Mouse (Mus musculus) heart, adult 9 months (tissue): ENCODE results near the gene Nuak1.

Experiments used
- DNase-seq, 2 experiments: peaks; one replicate each; pipeline ENCODE4 v3.0.0; 2022; ENCODE audit warnings: low spot score in 2 of 2

Gene Nuak1

DNA sequence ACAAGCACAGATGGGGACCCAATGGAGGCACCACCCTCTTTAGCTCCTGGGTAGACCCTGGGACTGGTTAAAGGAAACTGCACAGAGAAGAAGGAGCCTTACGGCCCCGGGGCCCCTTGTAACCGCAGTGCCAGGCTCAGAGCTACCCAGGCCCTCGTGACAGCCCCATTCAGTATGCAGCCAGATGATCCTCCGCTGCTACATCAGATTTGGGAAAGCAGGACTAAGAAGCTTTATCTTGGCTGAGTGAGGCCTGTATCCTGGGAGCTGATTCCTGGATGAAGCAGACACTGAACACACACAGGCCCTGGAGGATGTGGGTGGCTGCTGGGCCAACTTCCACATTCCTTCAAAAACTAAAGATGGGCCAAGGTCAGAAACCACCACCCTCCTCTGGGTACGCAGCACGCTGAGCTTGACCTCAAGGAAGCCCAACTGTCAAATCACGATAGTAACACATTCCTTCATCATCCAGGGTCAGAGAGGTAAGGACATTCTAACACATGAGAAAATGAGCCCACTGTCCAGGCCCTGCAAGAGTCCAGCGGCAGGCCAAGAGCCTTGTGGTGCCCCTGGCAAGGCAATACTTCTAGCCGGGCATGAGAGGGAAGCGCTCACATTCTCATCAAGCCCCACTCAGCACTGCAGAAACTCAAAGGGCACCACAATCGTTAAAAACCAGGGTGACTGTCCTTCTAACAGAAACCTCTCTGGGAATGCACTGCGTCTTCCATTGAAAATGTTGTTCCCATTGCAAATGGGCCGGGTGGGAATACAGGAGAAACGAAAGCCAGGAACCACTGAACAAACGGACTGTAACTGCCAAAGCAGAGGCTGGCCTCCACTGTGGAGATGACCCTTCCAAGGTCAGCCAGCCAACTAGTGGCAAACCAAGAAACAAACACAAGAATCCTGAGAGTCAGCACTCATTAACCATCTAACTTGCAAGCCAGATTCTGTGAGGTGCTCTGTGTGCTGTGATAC, 29.0 kb downstream of the Nuak1 start:
- no peak for DNase-seq

DNA sequence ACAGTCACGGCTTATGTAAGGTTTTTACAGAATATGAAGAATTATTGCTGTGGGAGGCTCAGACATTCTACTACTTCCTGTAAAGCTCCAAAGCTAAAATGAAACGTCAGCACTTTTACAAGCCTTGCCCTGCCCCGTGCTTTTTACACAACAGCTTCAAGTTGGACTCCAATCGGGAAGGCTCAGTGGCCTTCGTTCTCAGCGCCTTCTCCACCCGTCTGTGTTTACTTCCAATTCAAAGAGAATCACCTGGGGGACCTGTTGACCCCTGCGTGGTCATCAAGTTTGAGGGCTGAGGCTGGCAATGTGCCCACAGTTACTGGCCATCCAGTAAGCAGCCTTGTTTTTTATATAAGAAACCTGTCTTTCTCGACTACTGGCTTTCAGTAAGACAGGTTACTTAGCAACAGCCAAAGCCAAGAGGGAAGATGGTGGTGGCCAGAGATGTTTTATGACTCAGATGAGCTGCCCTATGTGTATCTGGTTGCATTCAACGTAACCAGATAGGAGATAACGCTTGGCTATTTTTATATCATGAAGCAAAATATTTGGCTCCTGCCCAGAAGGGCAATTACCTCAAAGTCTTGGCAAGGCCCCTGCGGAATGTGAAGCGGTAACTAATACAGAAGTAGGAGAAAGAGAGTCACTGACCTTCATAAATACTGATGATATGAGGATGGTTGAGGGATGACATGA, 31.3 kb downstream of the Nuak1 start:
- DNase-seq, result peak; percentile 51 to 78

DNA sequence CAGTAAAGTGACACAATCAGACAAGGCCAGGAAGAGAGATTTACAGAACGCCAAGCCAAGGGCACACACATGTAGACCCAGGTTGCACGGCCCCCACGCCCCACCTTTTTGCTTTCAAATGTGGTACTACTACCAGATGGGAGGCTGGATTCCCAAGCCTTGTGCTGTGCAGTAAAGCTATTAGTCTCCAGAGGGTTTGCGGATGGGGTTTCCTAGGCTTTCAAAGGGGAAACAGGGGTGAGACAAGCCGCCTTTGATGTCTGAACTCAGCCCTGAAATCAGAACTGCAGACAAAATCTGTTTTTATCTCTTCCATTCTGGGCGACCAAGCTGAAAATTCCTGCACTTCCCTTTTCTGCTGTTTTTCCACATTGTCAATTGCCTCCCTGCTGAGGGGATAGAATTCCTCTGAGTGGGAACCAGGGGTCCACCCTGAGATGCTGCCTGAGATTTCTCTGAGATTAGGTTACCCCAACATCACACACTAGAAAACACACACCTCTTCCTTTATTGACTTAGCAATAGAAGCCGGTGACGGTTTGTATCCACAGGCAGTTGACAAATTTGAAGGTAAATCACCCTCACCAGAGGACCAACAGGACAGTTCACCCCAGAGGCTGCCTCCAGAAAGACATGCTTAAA, 35.1 kb downstream of the Nuak1 start:
- no peak for DNase-seq

DNA sequence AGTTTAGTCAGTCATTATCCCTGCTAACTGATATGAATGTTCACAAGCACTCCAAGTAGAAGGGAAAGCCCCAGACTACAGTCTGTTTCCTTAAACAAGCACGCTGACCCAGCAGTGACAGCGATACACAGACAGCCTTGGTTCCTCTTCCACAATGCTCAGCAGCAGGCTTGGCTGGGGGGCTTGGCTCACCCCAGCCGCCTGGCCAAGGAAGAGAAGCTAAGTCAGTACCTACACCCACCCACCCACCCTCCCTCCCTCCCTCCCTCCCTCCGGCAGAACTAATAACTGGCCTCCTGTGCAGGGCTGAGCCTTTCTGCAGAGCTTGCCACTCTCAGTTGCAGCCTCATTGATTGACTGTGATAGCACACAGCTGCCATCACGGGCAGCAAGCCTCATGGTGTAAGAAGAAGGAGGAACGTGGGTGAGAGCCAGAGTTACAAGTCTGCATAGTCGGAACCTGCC, 38.5 kb downstream of the Nuak1 start:
- DNase-seq, result peak in 1 of 2 experiments; percentile 51

DNA sequence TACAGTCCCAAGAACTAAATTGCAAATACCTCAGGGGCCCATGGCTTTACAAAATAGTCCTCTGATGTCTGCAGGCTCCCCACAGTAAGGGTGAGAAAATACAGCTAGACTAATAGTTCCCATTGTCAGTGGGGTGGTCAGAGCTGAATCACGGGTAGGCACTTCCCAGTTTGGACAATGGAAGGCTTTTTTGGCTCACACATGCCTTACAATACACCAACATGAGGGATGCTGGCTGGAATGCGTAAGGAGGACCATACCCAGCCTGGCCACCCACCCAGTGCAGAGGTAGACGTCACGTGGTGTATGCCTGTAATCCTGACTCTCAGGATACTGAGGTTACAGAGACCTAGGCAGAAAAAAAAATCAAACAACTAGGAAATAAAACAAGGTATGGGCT, 39.2 kb downstream of the Nuak1 start:
- DNase-seq, result no peak

DNA sequence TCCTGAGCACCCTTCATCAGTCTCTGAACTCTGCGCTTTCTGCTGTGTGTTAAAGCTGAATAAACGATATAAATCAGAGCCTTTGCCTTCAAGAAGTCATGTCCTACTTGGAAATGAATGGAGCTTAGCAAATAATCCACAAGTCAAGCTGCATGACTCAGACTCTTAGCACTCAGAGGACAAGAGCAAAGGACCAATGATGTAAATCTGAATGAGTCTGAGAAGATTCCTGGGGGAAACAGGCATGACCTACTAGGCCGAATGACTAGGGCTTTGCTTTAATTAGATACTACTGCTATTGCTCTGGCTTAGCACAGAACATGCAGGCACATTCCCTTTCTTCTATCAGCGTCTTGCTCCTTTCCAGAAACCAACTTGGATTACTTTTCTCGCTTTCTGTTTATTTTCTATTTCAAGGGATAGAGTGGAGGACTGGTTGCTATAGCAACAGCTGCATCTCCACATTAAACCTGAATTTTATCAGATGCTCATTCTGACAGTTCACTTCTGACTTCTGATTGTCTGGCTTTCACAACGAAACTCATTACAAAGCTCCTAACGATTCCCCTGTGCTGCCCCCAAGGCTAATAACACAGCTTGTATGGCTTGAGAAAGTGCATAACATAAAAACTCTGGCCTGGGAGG, 40.2 kb downstream of the Nuak1 start:
- DNase-seq, result no peak

DNA sequence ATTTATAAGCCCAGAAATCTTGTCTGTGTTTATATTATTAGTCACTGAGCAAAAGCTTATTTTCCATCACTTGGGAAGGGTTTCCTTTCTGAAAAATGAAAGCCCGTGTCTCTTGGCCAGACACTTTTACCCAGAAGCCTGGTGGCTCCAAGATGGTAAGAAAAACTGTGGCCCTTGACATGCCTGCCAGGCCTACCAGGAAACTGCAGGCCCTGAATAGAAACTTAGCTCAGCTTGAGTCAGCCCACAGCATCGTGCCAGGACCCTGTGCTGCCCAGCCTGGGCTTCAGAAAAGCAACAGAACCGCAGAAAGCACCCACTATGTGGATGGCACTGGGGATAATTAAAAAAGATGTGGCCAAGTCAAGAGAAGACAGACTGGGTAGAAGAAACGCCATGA, 43.1 kb downstream of the Nuak1 start:
- DNase-seq, result peak; percentile 47 to 61

DNA sequence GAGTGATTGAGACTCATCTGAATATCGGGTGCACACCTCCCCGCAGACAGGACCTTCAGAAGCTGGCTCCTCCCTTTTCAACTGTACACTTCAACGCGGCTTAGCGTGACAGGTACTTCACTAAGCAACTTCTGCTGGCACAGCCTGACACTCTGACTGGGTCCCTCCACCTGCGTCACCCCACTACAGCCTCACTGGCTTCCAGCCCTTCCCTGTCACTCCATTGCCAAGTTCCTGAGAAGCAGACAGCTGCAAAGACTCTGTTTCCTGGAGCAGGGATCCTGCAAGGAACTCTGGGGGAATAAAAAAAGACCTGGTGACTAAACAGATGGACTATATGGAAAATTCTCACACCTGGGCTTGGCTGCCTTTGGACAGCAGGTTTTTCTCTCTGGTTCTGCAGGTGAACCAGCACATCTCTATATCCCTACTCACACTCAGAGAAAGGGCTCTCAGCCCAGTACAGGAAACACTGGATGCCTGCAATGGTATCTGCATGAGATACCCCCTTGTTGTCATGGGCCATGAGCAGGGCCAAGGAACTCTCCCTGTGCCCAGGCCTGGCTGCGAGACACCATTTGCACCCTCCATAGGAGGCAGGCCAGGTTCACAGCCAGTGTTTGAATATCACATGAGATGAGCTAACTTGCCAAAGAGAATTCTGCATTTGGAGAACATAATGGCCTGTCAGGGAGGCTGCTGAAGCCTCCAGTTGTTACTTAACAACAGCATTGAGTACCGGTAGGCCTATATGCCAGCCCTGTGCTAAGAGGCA, 44.3 kb downstream of the Nuak1 start:
- DNase-seq, result peak; percentile 60 to 64

DNA sequence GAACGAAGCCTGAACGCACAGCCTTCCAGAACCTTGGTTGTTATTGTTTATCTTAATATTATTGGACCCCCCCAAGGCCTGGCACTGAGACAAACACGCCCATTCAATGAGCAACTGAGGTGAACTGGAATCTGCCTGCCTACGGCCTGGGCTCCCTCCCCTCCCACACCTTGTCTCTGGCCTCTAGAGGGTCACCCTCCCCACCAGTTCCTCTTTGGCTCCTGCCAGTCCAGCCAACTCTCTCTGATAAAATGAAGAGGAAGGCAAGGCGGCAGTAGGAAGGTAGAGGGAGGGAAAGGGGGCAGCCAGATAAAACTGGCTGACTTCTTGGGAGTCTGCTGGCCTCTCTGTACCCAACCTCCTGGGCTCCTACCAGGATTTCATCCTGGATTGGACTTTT, 45.1 kb downstream of the Nuak1 start:
- no peak for DNase-seq

DNA sequence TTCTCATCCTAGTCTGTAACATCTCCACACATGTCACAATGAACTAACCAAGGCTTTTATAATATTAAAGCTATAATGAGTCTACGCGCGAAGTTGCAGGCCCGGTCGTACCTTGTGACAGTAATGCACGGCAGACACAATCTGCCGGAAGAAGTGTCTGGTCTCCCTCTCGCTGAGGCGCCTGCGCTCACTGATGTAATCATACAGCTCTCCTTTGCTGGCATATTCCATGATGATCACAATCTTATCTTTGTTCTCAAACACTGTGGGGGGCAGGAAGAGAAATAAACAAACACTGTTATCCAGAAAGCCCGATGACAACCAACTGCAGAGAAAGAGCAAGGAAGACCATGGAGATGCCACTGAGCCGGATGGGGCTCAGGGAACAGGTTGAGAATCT, 46.5 kb downstream of the Nuak1 start:
- no peak for DNase-seq

DNA sequence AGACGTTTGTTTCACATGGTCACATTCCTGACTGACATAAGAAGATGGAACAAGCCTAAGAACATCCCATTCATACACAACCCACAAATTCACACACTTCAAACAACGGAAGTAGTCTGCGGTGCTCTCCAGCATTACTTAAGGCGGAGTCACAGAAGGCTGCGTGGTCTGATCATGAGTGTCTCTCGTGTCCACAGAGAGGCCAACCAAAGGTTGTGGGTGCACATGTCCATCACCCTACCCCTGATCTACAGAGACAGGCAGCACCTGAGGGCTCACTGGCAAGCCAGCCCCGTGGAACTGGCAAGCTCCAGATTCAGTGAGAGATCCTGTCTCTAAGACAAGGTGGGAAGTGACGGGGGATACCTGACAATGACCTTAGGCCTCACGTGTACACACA, 47.0 kb downstream of the Nuak1 start:
- no peak for DNase-seq

DNA sequence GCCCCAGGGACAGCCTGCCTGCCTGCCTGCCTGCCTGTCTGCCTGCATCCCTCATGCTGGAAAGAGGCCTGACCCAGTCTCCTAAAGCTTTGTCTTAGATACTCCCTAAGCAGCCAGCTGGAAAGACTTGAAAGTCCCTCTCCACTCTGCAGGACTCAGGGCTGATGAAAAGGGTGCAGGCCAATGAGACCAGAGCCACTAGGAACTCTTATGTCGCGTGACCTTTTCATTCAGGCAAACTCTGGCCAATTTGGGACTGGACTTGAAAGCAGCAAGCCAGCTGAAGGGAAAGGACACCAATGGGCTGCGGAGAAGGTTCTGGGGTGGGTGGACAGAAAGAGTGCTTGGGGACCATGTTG, 47.7 kb downstream of the Nuak1 start:
- DNase-seq, result no peak

DNA sequence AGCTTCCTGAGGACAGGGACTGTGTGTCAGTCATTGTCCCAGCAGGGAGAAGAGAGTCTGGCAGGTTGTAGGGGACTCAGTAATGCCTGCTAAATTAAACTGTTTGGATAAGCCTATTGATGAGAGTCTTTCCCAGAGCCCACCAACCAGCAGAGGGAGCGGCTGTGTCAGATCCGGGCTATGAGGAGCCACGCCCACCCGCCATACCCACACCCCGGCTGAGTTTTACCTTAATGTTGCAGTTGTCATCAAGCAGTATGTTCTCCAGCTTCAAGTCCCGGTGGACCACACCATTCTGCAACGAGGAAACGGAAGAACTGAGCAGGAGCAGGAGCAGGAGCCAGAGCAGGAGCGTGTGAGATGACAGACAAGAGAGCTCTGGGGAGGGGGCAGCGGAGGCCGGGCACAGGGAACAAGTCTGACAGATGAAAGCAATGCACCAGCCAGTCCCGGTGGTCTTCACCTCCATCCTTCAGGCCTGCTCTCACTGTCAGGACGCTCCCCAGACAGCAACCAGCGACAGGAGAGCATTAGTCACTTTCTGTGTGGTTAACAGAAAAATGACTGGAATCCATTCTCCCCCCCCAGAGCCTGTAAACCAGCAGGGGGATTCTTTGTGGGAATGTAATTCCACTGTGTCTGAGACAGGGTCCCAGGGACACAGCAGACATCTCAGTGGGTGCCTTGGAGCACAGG, 48.2 kb downstream of the Nuak1 start:
- no peak for DNase-seq

DNA sequence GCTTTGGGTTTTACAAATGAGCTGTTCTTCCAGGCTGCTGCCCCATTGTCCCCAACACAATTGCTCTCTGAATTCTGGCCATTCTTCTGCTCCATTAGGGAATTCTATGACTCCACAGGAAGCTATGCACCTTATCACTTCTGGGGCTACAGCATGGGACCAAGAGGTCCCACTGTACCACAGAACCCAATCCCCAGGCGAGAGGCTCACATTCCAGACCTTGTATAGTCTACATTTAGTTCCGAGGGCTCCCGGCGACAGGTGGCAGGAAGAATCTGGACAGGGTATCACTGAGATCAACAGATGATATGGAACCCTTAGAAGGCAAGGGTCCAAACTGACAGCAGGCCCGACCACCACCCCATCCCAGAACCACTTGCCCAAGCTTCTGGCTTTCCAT, 50.7 kb downstream of the Nuak1 start:
- no peak for DNase-seq

DNA sequence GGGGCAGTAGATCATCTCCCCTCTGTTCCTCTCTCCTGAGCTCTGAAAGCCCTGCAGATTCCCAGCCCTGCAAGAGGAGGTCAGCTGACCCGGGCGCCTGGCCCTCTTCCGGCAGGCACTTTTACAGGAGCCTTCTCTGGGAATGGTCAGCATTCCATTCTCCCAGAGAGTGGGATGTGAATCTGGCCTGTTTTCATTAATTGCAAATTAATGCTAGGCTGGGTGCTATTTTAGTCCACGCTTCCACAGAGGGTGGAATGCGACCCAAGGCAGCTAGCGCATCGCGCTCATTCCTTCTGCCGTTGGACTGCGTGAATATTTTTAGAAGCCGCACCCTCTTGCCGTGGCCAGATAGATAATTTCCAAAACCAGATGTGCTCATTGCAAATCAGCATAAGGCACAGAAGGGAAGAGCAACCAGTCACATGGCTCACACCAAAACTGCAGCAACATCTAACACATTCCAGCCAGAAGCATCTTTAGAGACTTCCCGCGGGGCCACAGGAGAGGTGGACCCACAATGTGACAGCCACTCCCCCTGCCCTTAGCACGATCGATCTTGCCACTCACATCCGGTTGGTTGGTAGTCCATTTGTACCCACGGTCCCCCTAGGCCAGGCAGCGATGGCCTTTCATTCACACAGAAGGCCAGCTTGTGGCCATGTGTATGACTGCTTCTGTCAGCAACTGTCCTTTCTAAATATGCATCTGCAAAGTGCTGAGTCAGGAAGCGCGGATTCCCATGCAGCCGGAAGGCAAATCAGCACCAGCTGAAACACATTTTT, 51.8 kb downstream of the Nuak1 start:
- DNase-seq, result peak; percentile 78 to 80

DNA sequence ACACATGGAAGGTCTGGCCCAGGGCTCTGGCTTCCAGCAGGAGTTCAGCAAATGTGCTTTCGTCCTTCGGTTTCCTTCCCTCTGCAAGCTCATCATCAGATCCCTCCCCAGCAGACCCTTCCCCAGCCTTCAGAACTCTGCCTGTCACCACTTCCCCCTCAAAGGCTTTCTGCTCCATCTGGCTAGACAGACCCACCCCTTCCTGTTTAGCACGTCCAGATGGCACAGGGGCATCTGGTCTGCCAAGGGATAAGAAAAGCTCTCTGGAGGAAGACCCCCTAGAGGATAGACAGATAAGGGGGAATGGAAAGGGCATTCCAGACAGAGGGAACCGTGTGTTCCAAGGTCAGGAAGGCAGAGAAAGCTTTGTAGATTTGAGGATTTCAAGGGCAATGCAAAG, 53.1 kb downstream of the Nuak1 start:
- DNase-seq, result peak in 1 of 2 experiments; percentile 44

DNA sequence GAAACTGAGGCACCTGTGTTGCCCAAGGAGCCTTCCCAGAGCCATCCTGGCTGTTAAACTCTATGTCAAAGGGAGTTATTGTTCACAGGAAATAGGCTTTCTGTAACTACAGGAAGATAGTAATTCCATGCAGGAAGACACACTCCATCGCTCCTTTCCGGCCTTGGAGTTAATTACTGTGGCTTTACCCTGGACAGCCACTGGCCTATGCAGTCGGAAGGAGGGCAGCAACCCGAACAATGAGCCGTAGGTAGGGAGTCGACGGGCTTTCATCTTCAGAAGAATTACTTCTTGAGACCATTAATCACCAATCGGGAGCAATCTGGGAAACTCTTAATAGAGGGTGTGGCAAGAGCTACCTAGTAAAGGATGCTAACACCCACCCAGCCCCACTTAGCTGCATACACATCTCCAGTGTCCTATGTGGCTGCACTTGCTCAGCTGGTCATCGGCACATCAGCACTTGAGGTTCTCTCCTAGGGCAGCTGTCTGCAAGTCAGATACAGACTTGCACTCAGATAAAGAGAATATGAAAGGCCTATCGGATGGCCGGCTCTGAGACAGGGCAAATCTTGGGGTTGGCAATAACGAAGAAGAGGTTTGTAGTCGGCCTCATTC, 53.7 kb downstream of the Nuak1 start:
- DNase-seq, result no peak

DNA sequence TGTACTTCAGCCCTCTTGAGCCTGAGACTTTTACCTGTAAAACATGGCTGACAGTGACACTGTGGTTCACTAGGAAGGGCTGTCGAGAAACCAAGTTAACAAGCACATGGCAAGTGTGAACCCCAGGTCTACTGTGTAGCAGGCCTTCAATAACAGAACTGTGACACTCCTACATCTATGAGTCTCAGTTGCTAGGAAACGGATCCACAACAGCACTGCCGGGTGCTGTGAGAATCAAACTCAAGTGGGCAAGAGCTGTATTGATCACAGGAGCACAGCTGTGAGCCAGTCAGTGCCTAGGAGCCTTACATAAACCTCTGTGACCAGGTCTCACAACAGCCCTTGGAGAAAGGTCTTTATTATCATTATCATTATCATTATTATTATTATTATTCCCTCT, 54.2 kb downstream of the Nuak1 start:
- DNase-seq, result no peak

DNA sequence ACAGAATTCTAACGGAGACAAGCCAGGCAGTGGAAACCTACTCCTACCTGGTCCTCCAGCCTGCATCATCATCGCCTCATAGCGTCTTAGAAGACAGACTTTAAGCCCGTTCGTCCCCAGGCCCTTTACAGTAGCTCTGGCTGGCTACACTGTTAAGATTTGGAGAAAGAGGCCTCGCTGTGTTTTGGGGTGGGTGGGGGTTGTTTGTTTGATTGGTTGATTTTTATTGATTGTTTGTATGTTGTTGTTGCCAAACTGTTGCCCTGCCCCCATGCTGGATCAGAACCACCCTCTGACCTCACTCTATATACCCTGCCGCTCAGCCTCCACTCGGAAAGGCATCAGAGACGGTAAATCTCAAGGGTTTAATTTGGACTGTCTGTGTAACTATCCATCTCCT, 55.6 kb downstream of the Nuak1 start:
- DNase-seq, result no peak
